Mouse (Mus musculus) cerebellum, postnatal 36 days (tissue): ENCODE results near the gene 4933405L10Rik.

ENCODE experiments used
- DNase-seq, 2 experiments: peaks; one replicate each; pipeline ENCODE4 v3.0.0; 2021 to 2022; ENCODE audit warnings: mixed read lengths in 2 of 2

Gene 4933405L10Rik

DNA sequence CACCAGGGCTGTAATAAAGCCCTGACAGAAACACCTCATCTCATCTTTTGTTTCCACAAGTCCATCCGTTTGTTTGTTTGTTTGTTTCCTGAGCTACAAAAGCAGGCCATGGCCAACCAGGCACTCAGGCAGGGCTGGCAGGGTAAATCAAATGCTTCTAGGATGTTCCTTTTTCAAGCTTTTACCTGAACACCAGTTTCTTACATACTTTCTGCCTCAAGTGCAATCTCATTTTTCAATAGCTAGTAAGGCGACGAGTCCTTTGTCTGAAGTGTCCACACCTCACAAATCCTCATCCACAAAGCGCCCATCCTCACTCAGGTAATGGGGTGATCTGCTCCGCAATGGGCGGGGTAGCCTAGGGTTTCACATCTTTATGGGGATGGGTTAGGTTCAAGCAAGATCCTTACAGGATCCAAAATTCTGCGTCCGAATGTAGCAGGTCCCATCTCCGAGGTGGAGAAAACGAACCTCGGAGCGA lies 50.4 kb downstream of the 4933405L10Rik start:
- no peak for DNase-seq

GRCm38 (mm10) chr8:105758277-105759108 lies 51.0 kb downstream of the 4933405L10Rik start, which contains the start of gene Gfod2:
Gene Gfod2 (minus strand): TSS chr8:105758664.
- peak; percentile 96 to 98 for DNase-seq
